Mouse (Mus musculus) midbrain, embryonic 14.5 days (tissue): Measurements from ENCODE around the gene Slc13a1. TPM values are rescaled to one million over a fixed set of nuclear protein-coding genes. Genes with fewer than 3 reads are reported as not detected.
"Not testable (repeated sequence)": the region's sequence is repeated elsewhere in the genome, so short reads cannot be mapped to it uniquely, and the experiment has no call there.

ENCODE experiments used
- ATAC-seq: fragments of 200-750 bp; cut with Nextera tagmentation; 2 replicates; pipeline ENCODE4 v1.8.0; 2017; ENCODE audit warnings: moderate number of reproducible peaks, moderate library complexity; ENCODE audit not compliant: low FRiP score, low TSS enrichment
- DNase-seq: peaks from one replicate; pipeline ENCODE4 v3.0.0-alpha.2; 2015
- H3K27ac ChIP-seq: fragments of 300-500 bp; sonication (generic); replicated peaks from 2 replicates; pipeline ENCODE4 v1.5.1; 2014; ENCODE audit warnings: mild to moderate bottlenecking, low read depth, low read length, moderate library complexity
- H3K27me3 ChIP-seq: fragments of 300-500 bp; sonication (generic); 2 replicates; pipeline ENCODE4 v1.6.1; 2014; ENCODE audit warnings: low read length, control low read depth, mixed read lengths; ENCODE audit not compliant: control insufficient read depth, insufficient read depth
- H3K36me3 ChIP-seq: fragments of 300-500 bp; sonication (generic); 2 replicates; pipeline ENCODE4 v1.6.1; 2014; ENCODE audit warnings: low read length, control low read depth; ENCODE audit not compliant: control insufficient read depth, insufficient read depth
- H3K4me1 ChIP-seq: fragments of 300-500 bp; sonication (generic); 2 replicates; pipeline ENCODE4 v1.6.1; 2014; ENCODE audit warnings: mild to moderate bottlenecking, antibody characterized with exemption, low read length, control low read depth; ENCODE audit not compliant: control insufficient read depth, insufficient read depth
- H3K4me2 ChIP-seq: fragments of 300-500 bp; sonication (generic); 2 replicates; pipeline ENCODE4 v1.6.1; 2014; ENCODE audit warnings: mild to moderate bottlenecking, low read length, moderate library complexity
- H3K4me3 ChIP-seq: fragments of 300-500 bp; sonication (generic); replicated peaks from 2 replicates; pipeline ENCODE4 v1.5.1; 2014; ENCODE audit warnings: low read depth, low read length
- H3K9ac ChIP-seq: fragments of 300-500 bp; sonication (generic); replicated peaks from 2 replicates; pipeline ENCODE4 v1.6.1; 2014; ENCODE audit warnings: mild to moderate bottlenecking, low read length, moderate library complexity
- H3K9me3 ChIP-seq: fragments of 300-500 bp; sonication (generic); 2 replicates; pipeline ENCODE4 v1.6.1; 2016; ENCODE audit warnings: low read length, control low read depth, mixed read lengths; ENCODE audit not compliant: control insufficient read depth
- WGBS: fragments of 180-500 bp; shearing (Covaris S2); extraction: QIAGEN DNeasy Blood & Tissue Kit; methylation state at CpG from one replicate; pipeline ENCODE4 v1.1.7; 2014; 5-methylcytosine and 5-hydroxymethylcytosine counted together
- polyA plus RNA-seq: library from polyadenylated mRNA; unstranded; fragments of >200 nt; fragmentation: Nextera tagmentation; extraction: Ambion mirVana; gene quantifications from 2 replicates; pipeline ENCODE4 v1.2.1, GENCODE M21; 2014

Gene Slc13a1
- polyA plus RNA-seq = 0.19 and 0.24 TPM in 2 replicates

DNA sequence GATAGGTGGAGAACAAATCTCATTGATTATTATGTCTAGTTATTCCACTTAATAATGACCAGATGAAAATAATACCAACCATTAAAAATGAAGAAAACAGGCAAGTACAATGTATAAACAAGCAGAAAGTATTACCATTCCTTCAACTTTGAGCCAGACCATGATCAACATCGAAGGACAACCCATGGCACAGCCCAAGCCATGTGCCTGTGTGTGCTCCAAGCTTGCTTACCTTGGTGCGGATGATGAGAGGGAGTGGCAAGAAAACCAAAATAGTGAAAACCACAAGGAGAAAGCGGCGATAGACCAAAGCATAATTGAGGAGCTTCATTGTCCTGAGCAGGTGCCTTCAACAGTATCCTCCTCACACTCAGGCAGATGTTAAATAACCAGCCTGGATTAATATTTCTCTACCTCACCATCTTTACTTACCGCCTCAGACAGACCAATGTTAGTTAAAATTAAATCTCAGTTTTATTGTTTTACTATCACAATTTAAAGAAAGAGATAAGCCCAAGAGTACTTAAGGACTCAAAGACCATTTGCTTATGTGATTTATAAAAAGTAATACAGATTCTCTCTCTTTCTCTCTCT is at the start of gene Slc13a1:
Gene Slc13a1, minus strand, starts transcription at position 359 of the 594 bp plus-strand sequence.
- Histone ChIP-seq H3K9ac (no peak within 1 kb of the TSS), H3K9me3 (no peaks in the 10 kb centered on the region), H3K36me3 (no peaks in the 10 kb centered on the region), H3K4me3 (no peak within 1 kb of the TSS), H3K4me2 (no peak within 1 kb of the TSS), H3K27me3 (no peaks in the 10 kb centered on the region), H3K4me1 (no peaks in the 10 kb centered on the region), H3K27ac (no peak within 1 kb of the TSS)
- no peak for DNase-seq
- WGBS = 91% methylated on average over 5 of the region's 5 CpGs
- ATAC-seq = no peak

DNA sequence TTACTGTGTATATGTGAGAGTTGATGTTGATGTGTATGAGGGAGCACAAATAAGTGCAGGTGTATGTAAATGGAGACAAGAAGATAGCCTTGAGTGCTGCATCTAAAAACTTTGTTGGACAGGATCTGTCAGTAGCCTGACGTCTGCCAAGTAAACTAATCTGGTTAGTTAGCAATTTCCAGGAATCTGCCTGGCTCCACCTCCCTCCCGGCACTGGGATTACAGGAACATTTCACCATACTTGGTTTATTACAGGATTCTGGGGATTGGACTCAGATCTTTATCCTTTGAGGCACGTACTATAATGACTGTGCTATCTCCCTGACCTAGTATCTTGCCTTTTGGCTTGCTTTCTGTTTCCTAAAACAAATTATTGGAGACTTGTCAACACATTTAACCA is 40.0 kb upstream of the Slc13a1 start:
- ATAC-seq = no peak
- Histone ChIP-seq H3K4me2 (no peak overlapping the region), H3K4me3 (no peak overlapping the region), H3K9me3 (no peaks in the 10 kb centered on the region), H3K4me1 (no peaks in the 10 kb centered on the region), H3K27me3 (no peaks in the 10 kb centered on the region), H3K36me3 (no peaks in the 10 kb centered on the region), H3K9ac (no peak overlapping the region), H3K27ac (no peak overlapping the region)
- 78% methylated on average over 3 of the region's 3 CpGs for WGBS
- no peak for DNase-seq

DNA sequence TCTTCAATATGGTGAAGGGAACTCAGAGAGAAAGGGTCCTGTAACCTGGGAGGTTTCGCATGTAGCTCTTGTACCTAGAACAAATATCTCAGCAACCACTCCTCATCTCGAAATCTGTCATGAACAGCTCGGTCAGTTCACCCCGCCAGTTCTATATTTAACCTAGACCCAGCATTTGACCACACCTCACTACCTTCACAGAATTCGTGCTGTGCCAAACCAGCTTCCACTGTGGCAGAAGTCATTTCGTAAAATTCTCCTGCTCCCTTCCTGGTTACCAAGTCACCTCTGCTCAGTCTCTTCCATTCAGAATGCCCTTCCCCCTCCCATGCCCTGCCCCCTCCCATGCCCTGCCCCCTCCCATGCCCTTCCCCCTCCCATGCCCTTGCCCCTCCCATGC is 34.3 kb upstream of the Slc13a1 start:
- no peak for DNase-seq
- Histone ChIP-seq H3K27me3 (no peaks in the 10 kb centered on the region), H3K4me3 (no peak overlapping the region), H3K27ac (no peak overlapping the region), H3K4me1 (no peaks in the 10 kb centered on the region), H3K9me3 (no peaks in the 10 kb centered on the region), H3K4me2 (no peak overlapping the region), H3K36me3 (no peaks in the 10 kb centered on the region), H3K9ac (no peak overlapping the region)
- no peak for ATAC-seq
- 91% methylated on average over 6 of the region's 6 CpGs for WGBS

DNA sequence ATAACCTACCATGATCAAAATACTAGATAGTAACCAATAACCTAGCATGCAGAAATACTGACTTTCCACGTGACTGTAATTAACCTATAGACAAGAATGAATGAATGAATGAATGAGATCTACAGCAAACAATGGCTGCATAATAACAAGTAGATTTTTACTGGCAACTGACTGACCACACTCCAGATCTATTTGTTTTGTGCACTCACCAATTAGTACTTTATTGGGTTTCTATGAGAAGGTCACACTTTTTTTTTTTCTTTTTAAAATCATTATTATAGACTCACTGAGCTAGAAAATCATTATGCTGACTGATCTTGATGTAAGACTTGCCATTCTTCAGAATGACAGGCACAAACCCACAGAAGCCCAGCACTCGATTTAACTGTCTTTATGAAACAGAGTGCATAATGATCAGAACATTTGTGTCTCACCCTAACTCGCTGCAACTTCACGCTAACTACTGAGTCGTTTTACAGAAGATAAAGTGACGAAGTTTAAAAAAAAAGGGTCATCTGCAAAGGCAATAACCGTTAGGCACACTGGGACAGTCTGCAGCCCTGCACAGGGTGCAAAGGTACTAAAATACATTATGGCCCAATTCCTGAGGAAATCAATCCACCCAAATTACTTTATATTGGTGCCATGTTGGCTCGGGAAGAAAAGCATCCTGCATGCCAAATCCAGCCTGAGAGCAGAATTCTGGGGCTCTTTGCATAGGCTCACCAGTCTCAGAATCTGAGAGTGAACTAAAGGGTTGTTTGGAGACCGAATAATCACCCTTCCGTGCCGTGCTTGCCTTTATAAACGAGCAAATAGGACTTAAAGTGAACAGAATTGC is 33.0 kb upstream of the Slc13a1 start:
- ATAC-seq (no peak), DNase-seq (peak; percentile 26)
- Histone ChIP-seq H3K4me1 (no peaks in the 10 kb centered on the region), H3K4me2 (no peak overlapping the region), H3K27me3 (no peaks in the 10 kb centered on the region), H3K4me3 (no peak overlapping the region), H3K36me3 (no peaks in the 10 kb centered on the region), H3K9ac (no peak overlapping the region), H3K27ac (no peak overlapping the region), H3K9me3 (no peaks in the 10 kb centered on the region)
- WGBS = 69% methylated on average over 12 of the region's 12 CpGs

DNA sequence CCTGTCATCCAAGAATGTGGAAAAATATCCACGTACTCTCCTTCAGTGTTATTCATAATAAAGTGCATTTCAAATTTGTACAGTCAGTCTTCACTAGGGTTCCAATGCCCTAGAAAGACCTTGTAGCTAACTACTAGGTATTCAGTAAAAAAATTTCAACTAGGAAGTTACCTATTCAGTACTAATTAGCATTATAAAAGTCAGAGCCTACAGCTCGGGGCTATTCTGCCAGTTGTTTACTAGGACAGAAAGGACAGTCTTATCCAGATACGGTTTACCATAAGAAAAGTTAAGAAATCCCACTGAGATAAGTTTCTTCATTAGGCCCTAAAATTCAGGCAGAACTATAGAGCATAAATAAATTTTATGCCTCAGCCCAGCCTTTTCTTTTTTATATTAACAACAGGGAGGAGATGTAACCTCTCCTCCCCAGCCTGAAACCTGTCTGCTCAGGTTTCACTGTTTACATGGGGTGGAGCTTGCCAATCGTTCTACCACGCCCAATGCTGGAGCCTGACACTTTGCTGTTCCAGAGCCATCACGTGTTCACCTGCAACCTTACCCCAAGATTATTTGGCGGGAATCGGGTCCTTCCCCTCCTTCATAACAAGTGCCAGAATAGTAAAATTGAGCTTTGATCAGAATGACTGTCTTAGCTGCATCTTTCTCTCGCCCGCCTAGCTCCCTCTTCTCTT is 29.8 kb upstream of the Slc13a1 start:
- not testable (repeated sequence) for H3K9me3 ChIP-seq, ATAC-seq
- WGBS = 89% methylated on average over 10 of the region's 10 CpGs

DNA sequence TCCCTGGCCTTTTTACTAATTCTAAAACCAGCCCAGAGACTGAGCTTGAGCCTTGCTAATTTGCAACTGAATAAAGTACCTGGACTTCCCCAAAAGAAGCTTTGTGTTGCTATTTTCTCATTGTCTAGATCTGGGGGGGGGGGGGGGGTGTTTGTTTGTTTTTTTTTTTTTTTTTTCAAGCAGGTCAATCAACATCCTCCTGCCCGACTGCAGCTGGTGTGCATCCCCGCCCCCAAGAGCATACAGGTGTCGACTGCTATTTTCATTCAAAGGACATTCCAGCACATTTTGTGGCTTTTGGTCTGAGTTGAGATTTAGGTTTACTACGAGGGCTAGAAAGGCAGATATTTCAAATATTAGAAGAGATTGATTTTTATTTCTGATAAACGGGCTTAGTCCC is 28.5 kb upstream of the Slc13a1 start:
- not testable (repeated sequence) for H3K36me3 ChIP-seq, H3K9me3 ChIP-seq, DNase-seq, H3K27ac ChIP-seq, H3K9ac ChIP-seq, H3K4me2 ChIP-seq, H3K4me1 ChIP-seq, H3K4me3 ChIP-seq, ATAC-seq, H3K27me3 ChIP-seq
- WGBS = 32% methylated on average over 5 of the region's 5 CpGs

More for the DNA sequence above, 29.8 kb upstream of the Slc13a1 start:
- not testable (repeated sequence) for H3K36me3 ChIP-seq, H3K4me2 ChIP-seq, H3K4me1 ChIP-seq, DNase-seq, H3K27me3 ChIP-seq, H3K27ac ChIP-seq, H3K4me3 ChIP-seq, H3K9ac ChIP-seq

DNA sequence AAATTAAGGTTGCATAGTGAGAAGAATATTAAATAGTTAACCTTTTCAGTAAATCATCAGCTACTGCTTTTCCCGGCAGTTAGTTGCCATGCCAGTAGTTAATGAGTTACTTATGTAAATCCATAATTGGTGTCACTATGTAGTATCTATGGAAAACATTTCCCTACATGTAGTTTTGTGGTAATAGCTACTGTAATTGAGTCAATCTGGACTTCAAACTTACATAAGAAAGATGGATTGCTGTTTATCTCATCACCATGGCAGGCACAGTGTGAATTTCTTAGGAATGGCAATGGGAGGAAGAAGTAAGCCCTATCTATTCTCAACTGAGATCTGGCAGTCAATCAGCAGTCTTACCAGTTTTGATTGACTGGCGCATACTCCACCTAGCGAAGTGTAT is 15.5 kb upstream of the Slc13a1 start:
- Histone ChIP-seq H3K9me3 (no peaks in the 10 kb centered on the region), H3K27me3 (no peaks in the 10 kb centered on the region), H3K4me3 (no peak overlapping the region), H3K9ac (no peak overlapping the region), H3K27ac (no peak overlapping the region), H3K4me1 (no peaks in the 10 kb centered on the region), H3K4me2 (no peak overlapping the region), H3K36me3 (no peaks in the 10 kb centered on the region)
- DNase-seq = no peak
- WGBS = 88% methylated on average over 3 of the region's 3 CpGs
- ATAC-seq = no peak

DNA sequence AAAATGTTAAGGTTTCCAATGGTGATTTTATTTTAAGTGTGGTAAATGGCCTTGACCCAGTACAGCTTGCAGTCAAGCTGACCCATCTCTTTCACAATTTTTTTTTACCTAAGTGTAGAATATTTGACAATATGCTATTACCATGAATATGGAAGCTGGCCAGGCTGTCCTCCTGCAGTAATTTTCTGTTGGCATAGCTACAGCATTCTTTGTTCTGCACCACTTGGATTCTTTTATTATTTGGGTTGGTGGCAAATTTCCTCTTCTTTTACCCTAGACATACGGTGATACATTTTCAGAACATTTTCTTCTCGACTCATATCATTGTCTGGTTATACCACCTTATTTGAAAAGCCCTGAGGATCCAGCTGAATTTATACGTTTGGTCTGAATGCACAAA is 7.5 kb upstream of the Slc13a1 start:
- WGBS = 80% methylated on average over 3 of the region's 3 CpGs

More for the DNA sequence above, 7.5 kb upstream of the Slc13a1 start:
- H3K4me2 ChIP-seq = no peak overlapping the region
- H3K27me3 ChIP-seq = no peaks in the 10 kb centered on the region
- no peak overlapping the region for H3K27ac ChIP-seq
- H3K4me3 ChIP-seq = no peak overlapping the region
- no peak for ATAC-seq
- H3K9me3 ChIP-seq = no peaks in the 10 kb centered on the region
- H3K4me1 ChIP-seq = no peaks in the 10 kb centered on the region
- no peaks in the 10 kb centered on the region for H3K36me3 ChIP-seq
- no peak for DNase-seq
- no peak overlapping the region for H3K9ac ChIP-seq
